Mouse (Mus musculus) hindbrain, embryonic 11.5 days (tissue): ENCODE measurements around the gene Gm11559. TPM values are rescaled to one million over a fixed set of nuclear protein-coding genes. Genes with fewer than 3 reads are reported as not detected.
"Not testable (repeated sequence)": the region's sequence is repeated elsewhere in the genome, so short reads cannot be mapped to it uniquely, and the experiment has no call there.

ENCODE experiments used
- ATAC-seq: fragments of 200-750 bp; cut with Nextera tagmentation; 2 replicates; pipeline ENCODE4 v1.8.0; 2017; ENCODE audit warnings: mild to moderate bottlenecking, moderate TSS enrichment, moderate library complexity; ENCODE audit not compliant: low FRiP score
- DNase-seq: peaks from one replicate; pipeline ENCODE4 v3.0.0-alpha.2; 2015; ENCODE audit warnings: low spot score
- H3K27ac ChIP-seq: fragments of 300-500 bp; sonication (generic); 2 replicates; pipeline ENCODE4 v1.5.1; 2014; ENCODE audit warnings: mild to moderate bottlenecking, low read depth, low read length
- H3K27me3 ChIP-seq: fragments of 300-500 bp; sonication (generic); 2 replicates; pipeline ENCODE4 v1.6.1; 2014; ENCODE audit warnings: mild to moderate bottlenecking, low read length, moderate library complexity, mixed read lengths; ENCODE audit not compliant: control insufficient read depth, insufficient read depth
- H3K36me3 ChIP-seq: fragments of 300-500 bp; sonication (generic); 2 replicates; pipeline ENCODE4 v1.6.1; 2014; ENCODE audit warnings: mild to moderate bottlenecking, low read length, moderate library complexity, mixed read lengths; ENCODE audit not compliant: control insufficient read depth, insufficient read depth
- H3K4me1 ChIP-seq: fragments of 300-500 bp; sonication (generic); replicated peaks from 2 replicates; pipeline ENCODE4 v1.6.1; 2014; ENCODE audit warnings: low read length, mixed read lengths; ENCODE audit not compliant: control insufficient read depth, insufficient read depth
- H3K4me2 ChIP-seq: fragments of 300-500 bp; sonication (generic); replicated peaks from 2 replicates; pipeline ENCODE4 v1.6.1; 2014; ENCODE audit warnings: mild to moderate bottlenecking, low read depth, low read length
- H3K4me3 ChIP-seq: fragments of 300-500 bp; sonication (generic); 2 replicates; pipeline ENCODE4 v1.5.1; 2014; ENCODE audit warnings: low read depth, low read length
- H3K9ac ChIP-seq: fragments of 300-500 bp; sonication (generic); 2 replicates; pipeline ENCODE4 v1.6.1; 2014; ENCODE audit warnings: low read depth, low read length
- H3K9me3 ChIP-seq: fragments of 300-500 bp; sonication (generic); 2 replicates; pipeline ENCODE4 v1.6.1; 2016; ENCODE audit warnings: low read length; ENCODE audit not compliant: control insufficient read depth
- WGBS: fragments of 180-500 bp; shearing (Covaris S2); extraction: QIAGEN DNeasy Blood & Tissue Kit; methylation state at CpG from one replicate; pipeline ENCODE4 v1.1.7; 2014; 5-methylcytosine and 5-hydroxymethylcytosine counted together
- polyA plus RNA-seq: library from polyadenylated mRNA; unstranded; fragments of >200 nt; fragmentation: Nextera tagmentation; extraction: Ambion mirVana; gene quantifications from 2 replicates; pipeline ENCODE4 v1.2.1, GENCODE M21; 2014

Gene Gm11559
- polyA plus RNA-seq, 1 experiment from 2014 or later: not detected

- ATAC-seq, H3K27ac ChIP-seq: not testable (repeated sequence)
- 78% methylated on average over 1 of the region's 1 CpGs for WGBS
Measured at GRCm38 (mm10) chr11:99873089-99873488, 8.8 kb downstream of the Gm11559 start, which contains the start of gene Krtap9-1. Krtap9-1 (plus strand) TSS chr11:99873389.

GRCm38 (mm10) chr11:99878887-99879286 lies 14.6 kb downstream of the Gm11559 start, which contains the start of gene Gm11567:
Gm11567 (plus strand) TSS chr11:99879187.
- WGBS: 60% methylated on average over 1 of the region's 1 CpGs
- H3K27me3 ChIP-seq, ATAC-seq, H3K4me1 ChIP-seq, H3K9ac ChIP-seq, H3K9me3 ChIP-seq, H3K4me2 ChIP-seq, H3K27ac ChIP-seq, DNase-seq, H3K36me3 ChIP-seq, H3K4me3 ChIP-seq: not testable (repeated sequence)

More at GRCm38 (mm10) chr11:99873089-99873488, 8.8 kb downstream of the Gm11559 start, which contains the start of gene Krtap9-1:
- not testable (repeated sequence) for H3K4me2 ChIP-seq, H3K9ac ChIP-seq, H3K4me3 ChIP-seq, H3K36me3 ChIP-seq, H3K27me3 ChIP-seq, DNase-seq, H3K9me3 ChIP-seq, H3K4me1 ChIP-seq

- Histone ChIP-seq H3K9ac (no peak within 1 kb of the TSS), H3K36me3 (no peaks in the 10 kb centered on the region), H3K4me3 (no peak within 1 kb of the TSS), H3K27ac (no peak within 1 kb of the TSS), H3K27me3 (no peaks in the 10 kb centered on the region), H3K4me2 (no peak within 1 kb of the TSS), H3K4me1 (no peaks in the 10 kb centered on the region), H3K9me3 (no peaks in the 10 kb centered on the region)
- no peak for DNase-seq
- 88% methylated on average over 2 of the region's 2 CpGs for WGBS
- no peak for ATAC-seq
Measured at GRCm38 (mm10) chr11:99907620-99908019, 43.3 kb downstream of the Gm11559 start, which contains the start of gene Krtap31-1. Krtap31-1 (plus strand) TSS chr11:99907920.

GRCm38 (mm10) chr11:99914451-99914850 lies 50.2 kb downstream of the Gm11559 start, which contains the start of gene Gm11565:
Gm11565 (plus strand) TSS chr11:99914751.
- Histone ChIP-seq H3K4me1 (no peaks in the 10 kb centered on the region; the same call in 1 of the 2 replicates), H3K9me3 (no peaks in the 10 kb centered on the region), H3K4me2 (no peak within 1 kb of the TSS), H3K27me3 (no peaks in the 10 kb centered on the region), H3K9ac (no peak within 1 kb of the TSS), H3K4me3 (no peak within 1 kb of the TSS), H3K27ac (no peak within 1 kb of the TSS), H3K36me3 (no peaks in the 10 kb centered on the region)
- ATAC-seq: no peak
- WGBS: 89% methylated on average over 3 of the region's 3 CpGs
- DNase-seq: no peak

Other genes starting within 250 kb of the Gm11559 start
- not detected in 2 replicates for gene Krtap2-4, start 249.6 kb upstream of the Gm11559 start, polyA plus RNA-seq
- not detected in 2 replicates for gene Gm11562, start 244.0 kb upstream of the Gm11559 start, polyA plus RNA-seq
- gene Krtap4-1, start 236.2 kb upstream of the Gm11559 start, polyA plus RNA-seq: not detected in 2 replicates
- not detected in 2 replicates for gene Krtap4-2, start 229.4 kb upstream of the Gm11559 start, polyA plus RNA-seq
- not detected in 2 replicates for gene Krtap4-7, start 220.4 kb upstream of the Gm11559 start, polyA plus RNA-seq
- gene Gm11555, start 214.2 kb upstream of the Gm11559 start, polyA plus RNA-seq: not detected in 2 replicates
- not detected in 2 replicates for gene Gm11563, start 205.5 kb upstream of the Gm11559 start, polyA plus RNA-seq
- not detected in 2 replicates for gene Krtap4-6, start 198.5 kb upstream of the Gm11559 start, polyA plus RNA-seq
- gene Gm14190, start 173.7 kb upstream of the Gm11559 start, polyA plus RNA-seq: not detected in 2 replicates
- not detected in 2 replicates for gene Gm14180, start 130.2 kb upstream of the Gm11559 start, polyA plus RNA-seq
- gene Gm11595, start 91.6 kb upstream of the Gm11559 start, polyA plus RNA-seq: not detected in 2 replicates
- not detected in 2 replicates for gene Krtap4-8, start 83.8 kb upstream of the Gm11559 start, polyA plus RNA-seq
- gene Krtap4-9, start 79.3 kb upstream of the Gm11559 start, polyA plus RNA-seq: not detected in 2 replicates
- gene Gm11596, start 71.0 kb upstream of the Gm11559 start, polyA plus RNA-seq: not detected in 2 replicates
- gene Gm11569, start 65.5 kb upstream of the Gm11559 start, polyA plus RNA-seq: not detected in 2 replicates
- not detected in 2 replicates for gene Gm11554, start 60.0 kb upstream of the Gm11559 start, polyA plus RNA-seq
- gene Krtap4-13, start 54.6 kb upstream of the Gm11559 start, polyA plus RNA-seq: not detected in 2 replicates
- not detected in 2 replicates for gene Gm11564, start 48.8 kb upstream of the Gm11559 start, polyA plus RNA-seq
- gene 2300003K06Rik, start 26.4 kb upstream of the Gm11559 start, polyA plus RNA-seq: not detected in 2 replicates
- not detected in 2 replicates for gene Krtap4-16, start 12.9 kb upstream of the Gm11559 start, polyA plus RNA-seq
- gene Gm11568, start 6.6 kb upstream of the Gm11559 start, polyA plus RNA-seq: not detected in 2 replicates
- gene Krtap9-1, start 8.9 kb downstream of the Gm11559 start, polyA plus RNA-seq: not detected in 2 replicates
- not detected in 2 replicates for gene Gm11567, start 14.7 kb downstream of the Gm11559 start, polyA plus RNA-seq
- not detected in 2 replicates for gene Krtap31-1, start 43.4 kb downstream of the Gm11559 start, polyA plus RNA-seq
- gene Gm11565, start 50.3 kb downstream of the Gm11559 start, polyA plus RNA-seq: not detected in 2 replicates
- not detected in 2 replicates for gene Krtap31-2, start 71.8 kb downstream of the Gm11559 start, polyA plus RNA-seq
- gene Krtap9-5, start 84.0 kb downstream of the Gm11559 start, polyA plus RNA-seq: not detected in 2 replicates
- not detected in 2 replicates for gene Krtap29-1, start 114.6 kb downstream of the Gm11559 start, polyA plus RNA-seq
- not detected in 2 replicates for gene Krtap16-1, start 122.1 kb downstream of the Gm11559 start, polyA plus RNA-seq
- 0.23 TPM in 1 of 2 replicates, not detected in the other for gene Krtap17-1, start 129.5 kb downstream of the Gm11559 start, polyA plus RNA-seq
- gene Krt33a, start 151.7 kb downstream of the Gm11559 start, polyA plus RNA-seq: not detected in 2 replicates
- gene Krt33b, start 165.4 kb downstream of the Gm11559 start, polyA plus RNA-seq: not detected in 2 replicates
- not detected in 2 replicates for gene Krt34, start 177.1 kb downstream of the Gm11559 start, polyA plus RNA-seq
- gene Krt31, start 186.1 kb downstream of the Gm11559 start, polyA plus RNA-seq: not detected in 2 replicates
- not detected in 2 replicates for gene Krt32, start 223.8 kb downstream of the Gm11559 start, polyA plus RNA-seq
- gene Krt35, start 231.8 kb downstream of the Gm11559 start, polyA plus RNA-seq: not detected in 2 replicates
- not detected in 2 replicates for gene Krt36, start 241.2 kb downstream of the Gm11559 start, polyA plus RNA-seq